Mouse (Mus musculus): ENCODE results near the gene Gsta1. TPM values are rescaled to one million over a fixed set of nuclear protein-coding genes. Genes with fewer than 3 reads are reported as not detected.

Gsta1 gene
- total RNA-seq (2023): not detected

GRCm38 (mm10) chr9:78230461-78230860, at the start of gene Gsta1:
Gene Gsta1 (plus strand): TSS chr9:78230656.

GRCm38 (mm10) chr9:78182474-78182873, 48.0 kb upstream of the Gsta1 start, which contains the start of gene Gsta4:
Gene Gsta4 (plus strand): TSS chr9:78182774.

GRCm38 (mm10) chr9:78256914-78257313, 26.5 kb downstream of the Gsta1 start, which contains the start of gene Gm3776:
Gene Gm3776 (plus strand): TSS chr9:78257129.

GRCm38 (mm10) chr9:78289723-78290122, 59.3 kb downstream of the Gsta1 start, which contains the start of gene Gm10639:
Gene Gm10639 (plus strand): TSS chr9:78289923.

Other genes starting within 250 kb of the Gsta1 start
- gene Gcm1, start 178.7 kb upstream of the Gsta1 start, total RNA-seq (2023): not detected
- gene Fbxo9, start 121.6 kb upstream of the Gsta1 start, total RNA-seq (2023): 41.1 TPM
- gene Ick, start 121.5 kb upstream of the Gsta1 start, total RNA-seq (2023): 8.4 TPM
- gene Gsta4, start 47.9 kb upstream of the Gsta1 start, total RNA-seq (2023): 0.62 TPM
- gene Gm3776, start 26.5 kb downstream of the Gsta1 start, total RNA-seq (2023): not detected
- not detected for gene Gm10639, start 59.3 kb downstream of the Gsta1 start, total RNA-seq (2023)
- gene Omt2a, start 84.1 kb downstream of the Gsta1 start, total RNA-seq (2023): not detected
- gene Omt2b, start 96.9 kb downstream of the Gsta1 start, total RNA-seq (2023): not detected
- gene Gsta2, start 125.1 kb downstream of the Gsta1 start, total RNA-seq (2023): not detected
- gene Dppa5a, start 137.5 kb downstream of the Gsta1 start, total RNA-seq (2023): not detected
- not detected for gene Ooep, start 148.1 kb downstream of the Gsta1 start, total RNA-seq (2023)
- gene Ddx43, start 165.1 kb downstream of the Gsta1 start, total RNA-seq (2023): 0.41 TPM
- 2.4 TPM for gene Cgas, start 212.6 kb downstream of the Gsta1 start, total RNA-seq (2023)
- 23.9 TPM for gene Mto1, start 217.6 kb downstream of the Gsta1 start, total RNA-seq (2023)
- gene Gm17324, start 218.1 kb downstream of the Gsta1 start, total RNA-seq (2023): 0.65 TPM